Mouse (Mus musculus): ENCODE results near the gene Megf6. TPM values are rescaled to one million over a fixed set of nuclear protein-coding genes. Genes with fewer than 3 reads are reported as not detected.

Gene Megf6
- polyA plus RNA-seq, 1 experiment from 2014 or later, result 12.7 TPM

DNA sequence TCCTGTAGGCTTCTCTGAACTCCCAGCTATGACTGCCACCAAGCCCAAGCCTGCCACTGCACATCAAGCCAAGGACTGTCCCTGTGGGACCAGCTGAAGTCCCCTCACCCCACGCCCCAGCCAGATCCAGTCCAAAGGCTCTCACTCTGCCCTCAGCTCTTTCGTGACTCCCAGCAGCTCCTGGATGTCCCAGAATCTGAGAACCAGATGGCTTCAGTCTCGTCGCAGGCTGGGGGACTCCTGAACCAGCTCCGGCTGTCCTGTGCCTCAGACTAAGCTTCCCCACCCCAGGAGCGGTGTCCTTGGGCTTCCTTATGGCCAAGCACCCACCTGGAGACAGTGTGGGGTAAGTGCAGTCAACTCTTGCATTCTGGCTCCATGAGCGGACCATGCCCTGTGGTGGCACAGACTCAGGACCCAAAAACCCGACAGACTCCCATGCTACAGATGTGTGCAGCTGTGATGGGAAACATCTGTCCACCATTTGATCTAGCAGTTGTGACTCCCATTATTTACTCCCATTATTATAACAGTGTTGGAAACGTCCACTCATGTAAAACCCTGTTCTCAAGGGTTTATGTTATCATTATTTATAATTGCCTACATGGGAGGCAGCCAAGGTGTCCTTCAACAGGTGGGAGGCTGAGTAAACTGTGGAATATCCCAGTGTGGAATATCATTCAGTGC, 140.2 kb downstream of the Megf6 start:
- H3K9me3 ChIP-seq (ENCODE audit: control insufficient read depth, low read length), result no peaks in the 10 kb centered on the region
- WGBS, result 64% methylated on average over 9 of the region's 9 CpGs
- H3K9ac ChIP-seq (ENCODE audit: low read depth, low read length), result no peak overlapping the region
- no peaks in the 10 kb centered on the region for H3K4me1 ChIP-seq (ENCODE audit: control insufficient read depth, insufficient read depth, low read length)
- no peak for ATAC-seq (ENCODE audit: low FRiP score, low TSS enrichment)
- no peak overlapping the region for H3K4me2 ChIP-seq (replicated peaks; ENCODE audit: low read depth, low read length)
- H3K27ac ChIP-seq (ENCODE audit: low read depth, low read length), result no peak overlapping the region
- H3K36me3 ChIP-seq (ENCODE audit: control insufficient read depth, insufficient read depth, low read length), result no peaks in the 10 kb centered on the region
- no peaks in the 10 kb centered on the region for H3K27me3 ChIP-seq (ENCODE audit: control insufficient read depth, insufficient read depth, low read length)
- H3K4me3 ChIP-seq (ENCODE audit: low read length), result no peak overlapping the region

DNA sequence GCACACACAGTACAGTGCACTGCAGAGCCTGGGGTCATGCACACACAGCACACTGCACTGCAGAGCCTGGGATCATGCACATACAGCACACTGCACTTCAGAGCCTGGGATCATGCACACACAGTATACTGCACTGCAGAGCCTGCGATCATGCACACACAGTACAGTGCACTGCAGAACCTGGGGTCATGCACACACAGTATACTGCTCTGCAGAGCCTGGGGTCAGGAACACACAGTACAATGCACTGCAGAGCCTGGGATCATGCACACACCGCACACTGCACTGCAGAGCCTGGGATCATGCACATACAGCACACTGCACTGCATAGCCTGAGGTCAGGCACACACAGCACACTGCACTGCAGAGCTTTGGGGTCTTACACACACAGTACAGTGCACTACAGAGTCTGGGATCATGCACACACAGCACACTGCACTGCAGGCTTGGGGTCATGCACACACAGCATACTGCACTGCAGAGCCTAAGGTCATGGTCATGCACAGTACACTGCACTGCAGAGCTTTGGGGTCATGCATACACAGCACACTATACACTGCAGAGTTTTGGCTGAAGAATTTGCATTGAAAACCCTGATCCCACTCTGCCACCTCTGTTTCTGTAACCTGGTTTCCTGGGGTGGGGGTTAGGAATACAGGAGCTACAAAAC, 141.7 kb downstream of the Megf6 start:
- H3K9ac ChIP-seq (ENCODE audit: low read depth, low read length), result no peak overlapping the region
- 93% methylated on average over 2 of the region's 2 CpGs for WGBS
- H3K4me2 ChIP-seq (replicated peaks; ENCODE audit: low read depth, low read length), result no peak overlapping the region
- no peak overlapping the region for H3K4me3 ChIP-seq (ENCODE audit: low read length)
- ATAC-seq (ENCODE audit: low FRiP score, low TSS enrichment), result no peak
- H3K9me3 ChIP-seq (ENCODE audit: control insufficient read depth, low read length), result no peaks in the 10 kb centered on the region
- H3K27ac ChIP-seq (ENCODE audit: low read depth, low read length), result no peak overlapping the region
- H3K4me1 ChIP-seq (ENCODE audit: control insufficient read depth, insufficient read depth, low read length), result no peaks in the 10 kb centered on the region
- no peaks in the 10 kb centered on the region for H3K27me3 ChIP-seq (ENCODE audit: control insufficient read depth, insufficient read depth, low read length)
- no peaks in the 10 kb centered on the region for H3K36me3 ChIP-seq (ENCODE audit: control insufficient read depth, insufficient read depth, low read length)

DNA sequence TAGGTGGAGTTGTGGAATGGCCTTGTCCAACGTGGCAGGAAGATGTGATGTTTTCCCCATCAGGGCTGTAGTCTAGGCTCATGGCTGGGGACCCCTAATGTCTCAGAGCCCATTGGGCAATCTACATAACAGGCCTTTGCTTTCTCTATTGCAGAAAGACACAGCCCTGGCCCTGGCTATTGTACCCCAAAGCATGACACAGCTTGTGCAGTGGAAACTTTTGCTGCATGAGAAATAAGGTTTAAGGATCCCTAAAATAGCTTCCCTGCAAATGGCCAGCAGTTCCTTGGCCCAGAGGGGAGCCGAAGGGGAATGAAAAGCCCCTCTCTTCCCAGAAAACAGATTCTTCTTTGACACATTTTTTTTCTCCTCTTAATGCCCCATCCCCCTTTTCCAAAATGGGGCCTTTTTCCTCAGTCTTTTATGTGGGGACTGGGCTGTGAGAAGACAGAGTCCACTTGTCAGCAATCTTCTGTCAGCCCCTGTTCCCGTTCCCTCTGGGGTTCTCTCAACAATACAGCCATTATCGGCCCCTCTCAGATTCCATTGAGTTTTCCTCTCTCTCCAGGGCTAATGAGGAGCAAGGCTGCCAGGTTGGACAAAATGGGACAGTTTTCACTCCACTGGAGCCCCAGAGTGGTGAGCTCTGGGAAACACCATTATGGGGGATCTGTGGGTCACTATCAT, 142.5 kb downstream of the Megf6 start:
- Histone ChIP-seq H3K4me1 (ENCODE audit: control insufficient read depth, insufficient read depth, low read length) (no peaks in the 10 kb centered on the region), H3K4me2 (replicated peaks; ENCODE audit: low read depth, low read length) (no peak overlapping the region), H3K9me3 (ENCODE audit: control insufficient read depth, low read length) (no peaks in the 10 kb centered on the region), H3K27me3 (ENCODE audit: control insufficient read depth, insufficient read depth, low read length) (no peaks in the 10 kb centered on the region), H3K36me3 (ENCODE audit: control insufficient read depth, insufficient read depth, low read length) (no peaks in the 10 kb centered on the region), H3K4me3 (ENCODE audit: low read length) (no peak overlapping the region), H3K27ac (ENCODE audit: low read depth, low read length) (no peak overlapping the region), H3K9ac (ENCODE audit: low read depth, low read length) (no peak overlapping the region)
- 58% methylated on average over 4 of the region's 4 CpGs for WGBS
- no peak for ATAC-seq (ENCODE audit: low FRiP score, low TSS enrichment)

DNA sequence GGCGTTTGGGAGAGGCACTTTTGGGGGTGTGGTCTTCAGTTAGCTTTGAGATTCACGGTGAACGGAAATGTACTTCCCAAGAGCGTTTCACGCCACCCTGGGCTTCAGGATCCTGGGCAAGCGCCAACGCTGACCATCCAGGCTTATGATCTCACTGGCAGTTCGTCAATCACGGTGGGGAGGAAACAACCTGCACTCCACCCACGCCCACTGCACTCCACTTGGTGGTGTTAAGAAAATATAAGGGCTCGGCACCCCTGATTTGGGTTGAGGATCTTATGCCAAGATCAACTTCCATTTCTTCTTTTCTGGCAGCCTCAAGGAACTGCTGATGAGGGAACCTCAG, 143.1 kb downstream of the Megf6 start:
- Histone ChIP-seq H3K27ac (ENCODE audit: low read depth, low read length) (no peak overlapping the region), H3K4me3 (ENCODE audit: low read length) (no peak overlapping the region), H3K27me3 (ENCODE audit: control insufficient read depth, insufficient read depth, low read length) (no peaks in the 10 kb centered on the region), H3K9me3 (ENCODE audit: control insufficient read depth, low read length) (no peaks in the 10 kb centered on the region), H3K4me1 (ENCODE audit: control insufficient read depth, insufficient read depth, low read length) (no peaks in the 10 kb centered on the region), H3K36me3 (ENCODE audit: control insufficient read depth, insufficient read depth, low read length) (no peaks in the 10 kb centered on the region), H3K4me2 (replicated peaks; ENCODE audit: low read depth, low read length) (no peak overlapping the region), H3K9ac (ENCODE audit: low read depth, low read length) (no peak overlapping the region)
- WGBS, result 78% methylated on average over 11 of the region's 11 CpGs
- no peak for ATAC-seq (ENCODE audit: low FRiP score, low TSS enrichment)

Other genes starting within 250 kb of the Megf6 start
- gene A430005L14Rik, start 213.5 kb upstream of the Megf6 start, polyA plus RNA-seq (2014; fragmentation: Nextera tagmentation; extraction: Ambion mirVana), result 104 and 115 TPM in 2 replicates
- gene Dffb, start 195.6 kb upstream of the Megf6 start, polyA plus RNA-seq (2014; fragmentation: Nextera tagmentation; extraction: Ambion mirVana), result 11.1 and 14.1 TPM in 2 replicates
- 11.4 and 17.4 TPM in 2 replicates for gene Cep104, start 195.5 kb upstream of the Megf6 start, polyA plus RNA-seq (2014; fragmentation: Nextera tagmentation; extraction: Ambion mirVana)
- gene Lrrc47, start 159.0 kb upstream of the Megf6 start, polyA plus RNA-seq (2014; fragmentation: Nextera tagmentation; extraction: Ambion mirVana), result 12.1 and 13.6 TPM in 2 replicates
- 29.9 and 35.4 TPM in 2 replicates for gene Smim1, start 144.5 kb upstream of the Megf6 start, polyA plus RNA-seq (2014; fragmentation: Nextera tagmentation; extraction: Ambion mirVana)
- gene Ccdc27, start 128.1 kb upstream of the Megf6 start, polyA plus RNA-seq (2014; fragmentation: Nextera tagmentation; extraction: Ambion mirVana), result not detected in 2 replicates
- gene Trp73, start 30.5 kb upstream of the Megf6 start, polyA plus RNA-seq (2014; fragmentation: Nextera tagmentation; extraction: Ambion mirVana), result 0.23 and 0.80 TPM in 2 replicates
- gene Wrap73, start 28.4 kb upstream of the Megf6 start, polyA plus RNA-seq (2014; fragmentation: Nextera tagmentation; extraction: Ambion mirVana), result 37.7 and 41.7 TPM in 2 replicates
- gene Tprgl, start 10.1 kb upstream of the Megf6 start, polyA plus RNA-seq (2014; fragmentation: Nextera tagmentation; extraction: Ambion mirVana), result 98.2 and 124 TPM in 2 replicates
- gene Arhgef16, start 130.9 kb downstream of the Megf6 start, polyA plus RNA-seq (2014; fragmentation: Nextera tagmentation; extraction: Ambion mirVana), result 16.3 and 28.2 TPM in 2 replicates
- not detected in 2 replicates for gene B230104I21Rik, start 165.4 kb downstream of the Megf6 start, polyA plus RNA-seq (2014; fragmentation: Nextera tagmentation; extraction: Ambion mirVana)